Comparison of ENCODE assay signal across 10 mouse cellular contexts in the genomic region with DNA sequence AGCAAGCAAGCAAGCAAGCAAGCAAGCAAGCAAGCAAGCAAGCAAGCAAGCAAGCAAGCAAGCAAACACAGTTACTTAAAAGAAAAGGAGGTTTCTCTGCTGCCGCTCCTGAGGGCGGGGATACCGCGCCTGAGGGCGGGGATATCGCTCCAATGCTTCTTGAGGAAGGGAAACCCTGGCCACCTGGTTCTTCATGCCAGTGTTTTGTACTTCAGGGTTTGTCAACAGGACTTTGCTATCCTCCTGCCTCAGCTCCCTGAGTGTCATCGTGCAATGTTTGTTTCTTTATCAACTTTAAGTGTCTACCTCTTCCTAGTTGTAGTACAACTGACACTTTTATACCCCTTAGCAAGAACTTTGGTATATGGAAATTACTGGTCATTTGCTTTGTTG.
DNase-seq lines count a peak whose midpoint lies in the region; ATAC-seq lines count a peak whose summit lies in the region.
"Had no signal": no experiment of that assay in that cellular context is flagged by ENCODE, and none has a peak within 500 bp of the region (broad histone marks: within the 10 kb centered on the region; RNA-seq: fewer than 3 reads in every experiment).

No protein-coding gene starts in this region.

- ATAC-seq in heart, embryonic 14.5 days (ENCODE audit: insufficient number of reproducible peaks, insufficient read depth, low FRiP score, low read depth), result no peak
- ATAC-seq in limb, embryonic 11.5 days (ENCODE audit: insufficient number of reproducible peaks, low FRiP score, low TSS enrichment, low read depth), result no peak
- ATAC-seq: forebrain, postnatal 0 days had no signal

- H3K4me2 ChIP-seq in heart, embryonic 14.5 days (ENCODE audit: low read length), result peak overlapping the region; percentile 51
- H3K4me2 ChIP-seq in limb, embryonic 11.5 days (ENCODE audit: low read depth, severe bottlenecking), result no peak overlapping the region

- H3K36me3 ChIP-seq in heart, embryonic 14.5 days (ENCODE audit: control insufficient read depth, insufficient read depth, low read length), result no peaks in the 10 kb centered on the region
- H3K36me3 ChIP-seq in limb, embryonic 11.5 days (ENCODE audit: control insufficient read depth, insufficient read depth, low read length), result no peaks in the 10 kb centered on the region

- 54% methylated on average over 7 of the region's 7 CpGs for WGBS in heart, embryonic 14.5 days
- WGBS in limb, embryonic 11.5 days, result 43% methylated on average over 7 of the region's 7 CpGs

- peaks cover 4% of the 10 kb centered on the region for H3K9me3 ChIP-seq in heart, embryonic 14.5 days (ENCODE audit: control insufficient read depth, low read length)
- H3K9me3 ChIP-seq in limb, embryonic 11.5 days (ENCODE audit: control insufficient read depth, low read length), result no peaks in the 10 kb centered on the region

- peaks cover 9 to 13% of the 10 kb centered on the region in 2 experiments for H3K4me1 ChIP-seq in heart, embryonic 14.5 days (ENCODE audit: control insufficient read depth in 2 of 2, insufficient read depth in 2 of 2, low read length in 2 of 2)
- H3K4me1 ChIP-seq in limb, embryonic 11.5 days (ENCODE audit: control insufficient read depth, insufficient read depth, low read length), result peaks cover 4% of the 10 kb centered on the region

- no peak overlapping the region for H3K27ac ChIP-seq in heart, embryonic 14.5 days (replicated peaks in 1 of 2; ENCODE audit: control insufficient read depth in 1 of 2, insufficient read depth in 1 of 2, low read depth in 2 of 2, low read length in 2 of 2)
- no peak overlapping the region for H3K27ac ChIP-seq in limb, embryonic 11.5 days (replicated peaks; ENCODE audit: low read depth, low read length)

- intact Hi-C loops in heart, postnatal 10 days (cut with DNase I), result no loop called here

- peak overlapping the region; percentile 42; the same call in 1 of the 2 replicates for H3K9ac ChIP-seq in heart, embryonic 14.5 days (ENCODE audit: low read length)
- H3K9ac ChIP-seq in limb, embryonic 11.5 days (ENCODE audit: low read length), result no peak overlapping the region
- H3K9ac ChIP-seq: forebrain, postnatal 0 days had no signal

- no peak for DNase-seq in heart, postnatal 10 days
- DNase-seq in thymus, postnatal 0 days (ENCODE audit: low spot score), result peak; percentile 55
- no peak for DNase-seq in thymus, adult 18-20 months
- DNase-seq in limb, embryonic 11.5 days (ENCODE audit: low spot score), result peak; percentile 30
- peak; percentile 35 for DNase-seq in thymus, postnatal 4 days
- no peak for DNase-seq in layer of hippocampus, adult 9-10 months (ENCODE audit: low spot score)
- no peak for DNase-seq in B cell, adult 2 months
- DNase-seq: forebrain, postnatal 0 days; kidney, adult 18-20 months had no signal

- no peaks in the 10 kb centered on the region for H3K27me3 ChIP-seq in heart, embryonic 14.5 days (ENCODE audit: control insufficient read depth, insufficient read depth, low read length)
- no peaks in the 10 kb centered on the region for H3K27me3 ChIP-seq in limb, embryonic 11.5 days (ENCODE audit: control insufficient read depth, insufficient read depth, low read length)

- H3K4me3 ChIP-seq in heart, embryonic 14.5 days (ENCODE audit: control insufficient read depth in 1 of 2, insufficient read depth in 1 of 2, low read depth in 1 of 2, low read length in 2 of 2), result no peak overlapping the region
- no peak overlapping the region for H3K4me3 ChIP-seq in limb, embryonic 11.5 days (ENCODE audit: low read depth, low read length)

Comparison
In these comparisons a context has a peak if more than half of its experiments do, and no peak if none do; other contexts are left out.
1. DNase-seq: peak in thymus, postnatal 0 days (single experiment), limb, embryonic 11.5 days (single experiment) and thymus, postnatal 4 days (single experiment); none in heart, postnatal 10 days (0 of 2), thymus, adult 18-20 months (0 of 2), layer of hippocampus, adult 9-10 months (single experiment) and B cell, adult 2 months (0 of 2).